Mouse (Mus musculus): ENCODE results near the gene Fam89b.

The Fam89b gene

DNA sequence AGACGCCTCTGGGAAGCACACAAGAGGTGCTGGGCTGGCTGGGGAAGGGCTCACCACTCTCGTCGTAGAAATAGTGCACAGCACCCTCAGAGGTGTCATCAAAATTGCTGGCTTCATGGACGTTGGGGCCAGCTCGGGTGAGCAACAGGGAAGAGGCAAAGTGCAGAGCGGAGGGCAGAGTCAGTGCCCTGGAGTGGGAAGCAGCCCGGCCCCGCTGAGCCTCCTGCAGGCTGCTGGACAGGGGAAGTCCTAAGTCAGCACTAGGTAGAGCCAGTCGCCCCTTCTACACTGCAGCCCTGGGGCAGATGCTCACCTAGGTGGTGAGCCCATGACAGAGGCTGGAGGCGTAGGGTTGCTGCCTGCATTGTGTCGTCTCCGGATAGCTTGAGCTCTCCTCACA lies 45.2 kb downstream of the Fam89b start:
- no peak for DNase-seq (ENCODE audit: low read depth, low spot score)

GRCm38 (mm10) chr19:5680432-5680831 lies 49.0 kb downstream of the Fam89b start:
- no peak for DNase-seq (ENCODE audit: low read depth, low spot score)
